Mouse (Mus musculus) ES-E14 (cell line): ENCODE measurements around the gene Klk1b1.

ENCODE experiments used
- HCFC1 ChIP-seq: IDR thresholded peaks from 2 replicates; pipeline ENCODE4 v1.6.1; 2012; ENCODE audit warnings: low read length, inconsistent platforms, borderline replicate concordance; ENCODE audit not compliant: insufficient read depth
- MAFK ChIP-seq: IDR thresholded peaks from 2 replicates; pipeline ENCODE4 v1.6.1; 2014; ENCODE audit warnings: mild to moderate bottlenecking, low read depth, low read length, inconsistent platforms; ENCODE audit not compliant: insufficient read depth
- ZNF384 ChIP-seq: IDR thresholded peaks from 2 replicates; pipeline ENCODE4 v1.6.1; 2012; ENCODE audit warnings: low read depth, low read length, inconsistent platforms

GRCm38 (mm10) chr7:44015071-44015470 lies 48.5 kb downstream of the Klk1b1 start:
- no peak for TF ChIP-seq HCFC1
- no peak for TF ChIP-seq MAFK
- TF ChIP-seq ZNF384: no peak
